Mouse (Mus musculus): ENCODE measurements at regions not wholly inside any gene's neighbourhood (a gene's known extent, or its start where the extent isn't known, plus 50 kb on each side); places are given as distances from the start of the nearest gene placed in this dataset.

- no peaks in the 10 kb centered on the region for H3K4me1 ChIP-seq (replicated peaks; ENCODE audit: control insufficient read depth, insufficient read depth, low read length)
- H3K9ac ChIP-seq (ENCODE audit: low read length): no peak overlapping the region
- H3K27ac ChIP-seq (ENCODE audit: low read depth): no peak overlapping the region
- ATAC-seq (replicated peaks; ENCODE audit: low FRiP score, low TSS enrichment, low read depth) (no peak), DNase-seq (ENCODE audit: low spot score) (no peak)
- no peak overlapping the region for H3K4me2 ChIP-seq (ENCODE audit: low read length)
- H3K36me3 ChIP-seq (ENCODE audit: control insufficient read depth, insufficient read depth, low read length): no peaks in the 10 kb centered on the region
- no peak overlapping the region for H3K4me3 ChIP-seq (ENCODE audit: low read depth, low read length)
- 84% methylated on average over 3 of the region's 3 CpGs for WGBS
- no peaks in the 10 kb centered on the region for H3K27me3 ChIP-seq (replicated peaks; ENCODE audit: control insufficient read depth, insufficient read depth, low read length)
- H3K9me3 ChIP-seq (ENCODE audit: control insufficient read depth, low read length): no peaks in the 10 kb centered on the region
Observed at GRCm38 (mm10) chr6:16963958-16964357, 65.7 kb upstream of the Tfec start.

GRCm38 (mm10) chr6:16958102-16958501 lies 59.9 kb upstream of the Tfec start:
- Histone ChIP-seq H3K36me3 (ENCODE audit: control insufficient read depth, insufficient read depth, low read length) (no peaks in the 10 kb centered on the region), H3K9me3 (ENCODE audit: control insufficient read depth, low read length) (no peaks in the 10 kb centered on the region), H3K4me3 (ENCODE audit: low read depth, low read length) (no peak overlapping the region), H3K4me2 (ENCODE audit: low read length) (no peak overlapping the region), H3K27ac (ENCODE audit: low read depth) (peak overlapping the region; percentile 54; the same call in 1 of the 2 replicates), H3K4me1 (replicated peaks; ENCODE audit: control insufficient read depth, insufficient read depth, low read length) (no peaks in the 10 kb centered on the region; the same call in 1 of the 2 replicates), H3K9ac (ENCODE audit: low read length) (no peak overlapping the region), H3K27me3 (replicated peaks; ENCODE audit: control insufficient read depth, insufficient read depth, low read length) (no peaks in the 10 kb centered on the region)
- ATAC-seq (replicated peaks; ENCODE audit: low FRiP score, low TSS enrichment, low read depth) (no peak), DNase-seq (ENCODE audit: low spot score) (no peak)
- 62% methylated on average over 3 of the region's 3 CpGs for WGBS

- whole genome bisulfite sequencing: 65% methylated on average over 6 of the region's 6 CpGs
- no peak overlapping the region for H3K9ac ChIP-seq (ENCODE audit: low read length)
- H3K4me2 ChIP-seq (ENCODE audit: low read length): no peak overlapping the region
- no peaks in the 10 kb centered on the region for H3K9me3 ChIP-seq (ENCODE audit: control insufficient read depth, low read length)
- no peaks in the 10 kb centered on the region; the same call in 1 of the 2 replicates for H3K4me1 ChIP-seq (replicated peaks; ENCODE audit: control insufficient read depth, insufficient read depth, low read length)
- DNase-seq (ENCODE audit: low spot score) (no peak), ATAC-seq (replicated peaks; ENCODE audit: low FRiP score, low TSS enrichment, low read depth) (no peak)
- no peak overlapping the region for H3K4me3 ChIP-seq (ENCODE audit: low read depth, low read length)
- no peaks in the 10 kb centered on the region for H3K36me3 ChIP-seq (ENCODE audit: control insufficient read depth, insufficient read depth, low read length)
- no peaks in the 10 kb centered on the region for H3K27me3 ChIP-seq (replicated peaks; ENCODE audit: control insufficient read depth, insufficient read depth, low read length)
- no peak overlapping the region for H3K27ac ChIP-seq (ENCODE audit: low read depth)
Observed at GRCm38 (mm10) chr6:16956771-16957435, 58.7 kb upstream of the Tfec start.
